Mouse (Mus musculus) erythroblast, embryonic 14.5 days (primary cell): Measurements from ENCODE around the gene Akap13. TPM values are rescaled to one million over a fixed set of nuclear protein-coding genes. Genes with fewer than 3 reads are reported as not detected.

Experiments
- H3K27me3 ChIP-seq: 2 replicates; pipeline ENCODE4 v1.6.1; 2012; ENCODE audit warnings: inconsistent platforms; ENCODE audit not compliant: control insufficient read depth
- H3K36me3 ChIP-seq: 2 replicates; pipeline ENCODE4 v1.6.1; 2012; ENCODE audit warnings: mild to moderate bottlenecking, inconsistent platforms; ENCODE audit not compliant: control insufficient read depth
- H3K4me1 ChIP-seq: 2 replicates; pipeline ENCODE4 v1.6.1; 2012; ENCODE audit warnings: inconsistent platforms; ENCODE audit not compliant: control insufficient read depth
- H3K4me3 ChIP-seq: replicated peaks from 2 replicates; pipeline ENCODE3; 2012; ENCODE audit warnings: moderate library complexity, mild to moderate bottlenecking, inconsistent platforms
- H3K9me3 ChIP-seq: 2 replicates; pipeline ENCODE4 v1.6.1; 2012; ENCODE audit warnings: low read length, inconsistent platforms, mixed read lengths; ENCODE audit not compliant: control insufficient read depth
- GATA1 ChIP-seq: IDR thresholded peaks from 2 replicates; pipeline ENCODE4 v1.6.1; 2012; ENCODE audit warnings: low read length, inconsistent platforms, mixed read lengths
- TAL1 ChIP-seq: IDR thresholded peaks from 3 replicates; pipeline ENCODE4 v1.6.1; 2012; ENCODE audit warnings: low read length, inconsistent platforms, mixed read lengths
- polyA plus RNA-seq: library from polyadenylated mRNA; stranded (reverse); fragments of >175 nt; gene quantifications from 2 replicates; pipeline ENCODE4 v1.2.3, GENCODE M21; 2012

Gene Akap13
- polyA plus RNA-seq, 1 experiment, result 1.8 TPM

- no peak for TF ChIP-seq GATA1
- no peak for TF ChIP-seq TAL1
- Histone ChIP-seq H3K36me3 (no peaks in the 10 kb centered on the region), H3K27me3 (no peaks in the 10 kb centered on the region)
These were observed 120.7 kb downstream of the Akap13 start for GRCm38 (mm10) chr7:75575800-75576585.

GRCm38 (mm10) chr7:75576851-75577250 is 121.5 kb downstream of the Akap13 start:
- Histone ChIP-seq H3K4me3 (no peak overlapping the region), H3K36me3 (no peaks in the 10 kb centered on the region), H3K9me3 (no peaks in the 10 kb centered on the region), H3K4me1 (peaks cover 20% of the 10 kb centered on the region), H3K27me3 (no peaks in the 10 kb centered on the region)
- TF ChIP-seq GATA1, result no peak
- TF ChIP-seq TAL1, result no peak

More at GRCm38 (mm10) chr7:75575800-75576585, 120.7 kb downstream of the Akap13 start:
- Histone ChIP-seq H3K4me1 (peaks cover 23% of the 10 kb centered on the region), H3K4me3 (no peak overlapping the region), H3K9me3 (no peaks in the 10 kb centered on the region)

- TF ChIP-seq GATA1 (no peak), TAL1 (no peak)
- H3K4me1 ChIP-seq, result peaks cover 18% of the 10 kb centered on the region
These were observed 122.0 kb downstream of the Akap13 start for GRCm38 (mm10) chr7:75577353-75577752.

DNA sequence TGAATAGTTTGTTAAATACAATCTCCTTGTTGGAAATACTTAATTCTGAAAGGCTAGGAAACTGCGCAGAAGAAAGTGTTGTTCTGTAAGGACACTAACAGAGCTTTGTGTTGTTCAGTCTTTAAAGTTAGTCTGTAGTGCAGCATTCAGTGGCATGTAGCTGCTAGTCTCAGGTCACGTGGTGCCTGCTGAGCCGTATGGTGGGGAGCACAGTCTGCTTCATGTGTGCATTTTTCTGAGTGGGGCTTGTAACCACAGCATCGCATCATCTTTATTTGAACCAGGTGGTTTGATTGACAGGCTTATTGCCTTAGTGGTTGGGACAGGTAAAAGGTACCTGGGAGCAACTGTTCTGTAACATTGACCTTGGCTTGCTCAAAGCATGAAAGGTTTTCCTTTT is 123.3 kb downstream of the Akap13 start:
- H3K27me3 ChIP-seq, result no peaks in the 10 kb centered on the region
- no peaks in the 10 kb centered on the region for H3K9me3 ChIP-seq
- H3K4me3 ChIP-seq, result no peak overlapping the region
- peaks cover 24% of the 10 kb centered on the region for H3K4me1 ChIP-seq
- TF ChIP-seq TAL1 (no peak), GATA1 (no peak)
- H3K36me3 ChIP-seq, result no peaks in the 10 kb centered on the region

More at GRCm38 (mm10) chr7:75577353-75577752, 122.0 kb downstream of the Akap13 start:
- Histone ChIP-seq H3K4me3 (no peak overlapping the region), H3K9me3 (no peaks in the 10 kb centered on the region), H3K36me3 (no peaks in the 10 kb centered on the region), H3K27me3 (no peaks in the 10 kb centered on the region)

DNA sequence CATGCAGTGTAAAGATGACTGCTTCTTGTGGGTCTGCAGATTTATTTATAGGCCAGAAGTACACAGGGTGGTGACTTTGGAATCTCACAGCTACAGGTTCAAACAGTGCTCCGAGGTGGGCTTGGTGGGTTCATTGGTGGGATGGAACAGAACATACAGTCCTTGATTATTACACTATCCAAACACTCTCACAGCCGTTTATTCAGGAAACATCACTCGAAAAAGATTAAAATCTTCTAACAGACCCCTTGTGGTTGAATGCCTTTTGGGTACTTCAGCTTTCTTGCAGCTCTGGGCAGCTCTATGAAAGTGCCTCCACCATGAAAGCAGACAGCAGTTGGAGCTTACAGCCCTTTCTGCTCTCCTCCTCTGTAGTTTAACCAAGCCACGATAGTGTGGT is 126.8 kb downstream of the Akap13 start:
- Histone ChIP-seq H3K4me1 (peaks cover 38% of the 10 kb centered on the region), H3K36me3 (no peaks in the 10 kb centered on the region), H3K9me3 (no peaks in the 10 kb centered on the region), H3K4me3 (no peak overlapping the region), H3K27me3 (no peaks in the 10 kb centered on the region)
- no peak for TF ChIP-seq GATA1
- no peak for TF ChIP-seq TAL1

- Histone ChIP-seq H3K27me3 (no peaks in the 10 kb centered on the region), H3K4me3 (no peak overlapping the region), H3K9me3 (no peaks in the 10 kb centered on the region), H3K36me3 (no peaks in the 10 kb centered on the region; the same call in 1 of the 2 replicates), H3K4me1 (peaks cover 58% of the 10 kb centered on the region)
- no peak for TF ChIP-seq TAL1
- no peak for TF ChIP-seq GATA1
These were observed 128.8 kb downstream of the Akap13 start for GRCm38 (mm10) chr7:75584100-75584499.

DNA sequence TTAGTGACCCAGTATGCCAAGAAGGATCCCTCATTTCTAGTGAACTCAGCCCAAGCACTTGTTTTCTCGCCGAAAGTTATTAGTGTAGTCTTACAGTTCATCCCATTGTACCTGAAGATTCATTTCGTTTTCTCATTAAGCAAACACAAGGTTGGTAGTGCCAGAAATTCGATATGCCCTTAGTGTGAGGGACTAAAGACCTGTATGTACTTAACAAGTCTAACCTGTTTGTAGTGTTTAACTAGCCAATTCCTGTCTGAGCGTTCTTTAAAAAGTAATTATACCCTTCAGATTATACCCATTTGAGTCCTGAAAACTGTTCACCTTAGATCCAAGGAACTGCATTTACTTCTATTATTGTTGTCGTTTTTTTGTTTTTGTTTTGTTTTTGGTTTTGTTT is 130.1 kb downstream of the Akap13 start:
- Histone ChIP-seq H3K4me1 (peaks cover 70% of the 10 kb centered on the region), H3K9me3 (no peaks in the 10 kb centered on the region), H3K4me3 (no peak overlapping the region), H3K27me3 (no peaks in the 10 kb centered on the region), H3K36me3 (peaks cover 6% of the 10 kb centered on the region)
- TF ChIP-seq TAL1 (no peak), GATA1 (no peak)

- Histone ChIP-seq H3K9me3 (no peaks in the 10 kb centered on the region), H3K27me3 (no peaks in the 10 kb centered on the region), H3K4me1 (peaks cover 75% of the 10 kb centered on the region), H3K4me3 (peak overlapping the region; percentile 63), H3K36me3 (peaks cover 10% of the 10 kb centered on the region)
- TF ChIP-seq TAL1 (no peak), GATA1 (no peak)
These were observed 130.8 kb downstream of the Akap13 start for GRCm38 (mm10) chr7:75586113-75586512.

DNA sequence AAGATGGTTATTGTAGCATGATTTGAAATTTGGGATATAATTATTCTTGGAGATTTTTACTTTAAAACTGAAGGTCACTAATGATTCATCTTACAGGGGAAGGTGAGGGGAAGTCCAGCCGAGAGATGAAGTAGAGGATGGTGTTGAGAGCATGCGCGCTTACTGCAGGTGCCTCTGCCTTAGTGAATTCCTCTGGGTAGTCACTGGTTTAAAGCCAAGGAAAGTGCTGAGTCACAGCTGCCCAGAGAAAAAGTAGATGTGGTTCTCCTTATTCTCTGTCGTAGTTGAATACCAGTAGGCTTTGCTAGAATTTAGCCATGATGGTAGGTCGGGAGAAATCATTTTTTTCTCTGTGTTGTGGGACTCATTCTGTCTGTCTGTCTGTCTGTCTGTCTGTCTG is 132.4 kb downstream of the Akap13 start:
- H3K36me3 ChIP-seq, result peaks cover 15% of the 10 kb centered on the region
- peak overlapping the region; percentile 63 for H3K4me3 ChIP-seq
- H3K4me1 ChIP-seq, result peaks cover 70% of the 10 kb centered on the region
- H3K9me3 ChIP-seq, result no peaks in the 10 kb centered on the region
- TF ChIP-seq GATA1, result no peak
- no peaks in the 10 kb centered on the region for H3K27me3 ChIP-seq
